Mouse (Mus musculus) MEL (cell line): Measurements from ENCODE around the gene BC037034. TPM values are rescaled to one million over a fixed set of nuclear protein-coding genes. Genes with fewer than 3 reads are reported as not detected.
"Not testable (repeated sequence)": the region's sequence is repeated elsewhere in the genome, so short reads cannot be mapped to it uniquely, and the experiment has no call there.

ENCODE experiments used
- DNase-seq: peaks from one replicate; pipeline ENCODE4 v3.0.0; 2011; ENCODE audit warnings: low read depth, low spot score
- H3K27ac ChIP-seq: 2 replicates; pipeline ENCODE4 v1.5.1; 2012; ENCODE audit warnings: low read depth, mild to moderate bottlenecking, control low read depth, low read length, moderate library complexity; ENCODE audit not compliant: control insufficient read depth
- H3K27me3 ChIP-seq, 2 experiments: fragments of 150-350 bp in 1 of 2; sonication (generic) in 1 of 2; 2 replicates each; pipeline ENCODE4 v1.6.1; 2012; ENCODE audit warnings: low read length in 2 of 2, mild to moderate bottlenecking in 2 of 2, improper control_type of control experiment in 1 of 2, moderate library complexity in 1 of 2; ENCODE audit not compliant: insufficient read depth in 2 of 2, control insufficient read depth in 1 of 2
- H3K36me3 ChIP-seq, 2 experiments: 2 replicates each; pipeline ENCODE4 v1.6.1; 2012 to 2014; ENCODE audit warnings: low read length in 2 of 2, improper control_type of control experiment in 1 of 2, inconsistent platforms in 1 of 2, mild to moderate bottlenecking in 1 of 2; ENCODE audit not compliant: insufficient read depth in 2 of 2, control insufficient read depth in 1 of 2
- H3K4me1 ChIP-seq, 2 experiments: fragments of 150-350 bp in 1 of 2; sonication (generic) in 1 of 2; 2 replicates each; pipeline ENCODE4 v1.6.1; 2012; ENCODE audit warnings: low read length in 2 of 2, improper control_type of control experiment in 1 of 2, mild to moderate bottlenecking in 1 of 2; ENCODE audit not compliant: insufficient read depth in 2 of 2, control insufficient read depth in 1 of 2
- H3K4me3 ChIP-seq, 2 experiments: fragments of 150-350 bp in 1 of 2; sonication (generic) in 1 of 2; 2 replicates each; pipeline ENCODE4 v1.5.1; 2012; ENCODE audit warnings: low read depth in 2 of 2, low read length in 2 of 2, mild to moderate bottlenecking in 2 of 2, moderate library complexity in 2 of 2, control low read depth in 1 of 2, improper control_type of control experiment in 1 of 2; ENCODE audit not compliant: control insufficient read depth in 1 of 2, insufficient read depth in 1 of 2
- H3K79me2 ChIP-seq: 2 replicates; pipeline ENCODE4 v1.6.1; 2012; ENCODE audit warnings: mild to moderate bottlenecking, low read length, moderate library complexity; ENCODE audit not compliant: control insufficient read depth, poor library complexity, insufficient read depth
- H3K9ac ChIP-seq: 2 replicates; pipeline ENCODE4 v1.6.1; 2012; ENCODE audit warnings: low read depth, mild to moderate bottlenecking, control low read depth, low read length, moderate library complexity; ENCODE audit not compliant: control insufficient read depth, poor library complexity, severe bottlenecking
- H3K9me3 ChIP-seq: fragments of 150-350 bp; sonication (generic); replicated peaks from 2 replicates; pipeline ENCODE4 v1.6.1; 2012; ENCODE audit warnings: mild to moderate bottlenecking, low read length, improper control_type of control experiment, moderate library complexity; ENCODE audit not compliant: insufficient read depth
- CHD2 ChIP-seq: IDR thresholded peaks from 2 replicates; pipeline ENCODE4 v1.6.1; 2011; ENCODE audit warnings: low read length, improper control_type of control experiment
- ELF1 ChIP-seq: IDR thresholded peaks from 2 replicates; pipeline ENCODE4 v1.6.1; 2014; ENCODE audit warnings: low read depth, mild to moderate bottlenecking, inconsistent platforms, low read length, improper control_type of control experiment, moderate library complexity
- MAFK ChIP-seq: IDR thresholded peaks from 2 replicates; pipeline ENCODE4 v1.6.1; 2011; ENCODE audit warnings: low read depth, mild to moderate bottlenecking, low read length, improper control_type of control experiment, borderline replicate concordance
- MAX ChIP-seq: IDR thresholded peaks from 2 replicates; pipeline ENCODE4 v1.6.1; 2011; ENCODE audit warnings: low read length, improper control_type of control experiment
- MAZ ChIP-seq: IDR thresholded peaks from 2 replicates; pipeline ENCODE4 v1.6.1; 2012; ENCODE audit warnings: low read depth, mild to moderate bottlenecking, inconsistent platforms, low read length, improper control_type of control experiment
- MXI1 ChIP-seq: IDR thresholded peaks from 2 replicates; pipeline ENCODE4 v1.6.1; 2011; ENCODE audit warnings: mild to moderate bottlenecking, low read depth, low read length, improper control_type of control experiment
- NELFE ChIP-seq: IDR thresholded peaks from 2 replicates; pipeline ENCODE4 v1.6.1; 2011; ENCODE audit warnings: low read depth, low read length, improper control_type of control experiment
- TAL1 ChIP-seq: IDR thresholded peaks from 2 replicates; pipeline ENCODE4 v1.6.1; 2012; ENCODE audit warnings: mild to moderate bottlenecking, inconsistent platforms, low read length, moderate library complexity, mixed read lengths
- ZC3H11A ChIP-seq: IDR thresholded peaks from 2 replicates; pipeline ENCODE4 v1.6.1; 2012; ENCODE audit warnings: low read depth, mild to moderate bottlenecking, inconsistent platforms, low read length, improper control_type of control experiment
- polyA plus RNA-seq, 2 experiments: library from polyadenylated mRNA; stranded (reverse) in 1 of 2; unstranded in 1 of 2; fragments of >175 nt in 1 of 2; fragments of >200 nt in 1 of 2; gene quantifications; 2 replicates each; pipeline versions ENCODE4 v1.2.1 to v1.2.4; 2012; ENCODE audit warnings: low replicate concordance in 2 of 2, low read depth in 1 of 2; ENCODE audit not compliant: insufficient read length in 2 of 2, insufficient read depth in 1 of 2, missing spikeins in 1 of 2
- total RNA-seq: library from RNA; depleted of rRNA; stranded (reverse); fragments of 300-350 nt; gene quantifications from 2 replicates; pipeline ENCODE4 v1.2.3, GENCODE M21; 2012; rRNA removed

Gene BC037034
- total and polyA plus RNA-seq, 3 experiments: 35.6 to 59.1 TPM; not detected in 1

GRCm38 (mm10) chr5:138222111-138222510, 41.7 kb downstream of the BC037034 start (continued):
- TF ChIP-seq TAL1: no peak
- TF ChIP-seq MAFK: no peak
- no peak for TF ChIP-seq CHD2
- TF ChIP-seq NELFE: no peak; the same call in 1 of the 2 replicates

- peaks cover 0 to 2% of the 10 kb centered on the region in 2 experiments; a peak in 1 of 4 replicates for H3K4me1 ChIP-seq
- peaks cover 2% of the 10 kb centered on the region in 2 experiments; a peak in 1 of 4 replicates for H3K27me3 ChIP-seq
- TF ChIP-seq ZC3H11A (no peak), MXI1 (no peak), ELF1 (no peak), MAX (no peak), MAZ (no peak)
- H3K9ac ChIP-seq: no peak overlapping the region
- H3K36me3 ChIP-seq: peaks cover 0 to 2% of the 10 kb centered on the region in 2 experiments; a peak in 1 of 4 replicates
- H3K27ac ChIP-seq: no peak overlapping the region
- no peak overlapping the region for H3K4me3 ChIP-seq
- no peak for DNase-seq
- no peaks in the 10 kb centered on the region for H3K9me3 ChIP-seq
- no peaks in the 10 kb centered on the region for H3K79me2 ChIP-seq
Measured at GRCm38 (mm10) chr5:138219864-138220263, 44.0 kb downstream of the BC037034 start.

GRCm38 (mm10) chr5:138216632-138217031, 47.2 kb downstream of the BC037034 start:
- H3K9me3 ChIP-seq, H3K36me3 ChIP-seq, H3K4me1 ChIP-seq, H3K9ac ChIP-seq, H3K79me2 ChIP-seq, H3K4me3 ChIP-seq, H3K27ac ChIP-seq, H3K27me3 ChIP-seq, DNase-seq: not testable (repeated sequence)

Other genes with a start within 250 kb of the BC037034 start
- gene Smok3a, start 242.8 kb downstream of the BC037034 start, total RNA-seq: not detected in 2 replicates
- gene Smok3a, start 242.8 kb downstream of the BC037034 start, polyA plus RNA-seq: not detected
- not detected in 2 replicates for gene Smok3b, start 242.6 kb downstream of the BC037034 start, total RNA-seq
- not detected for gene Smok3b, start 242.6 kb downstream of the BC037034 start, polyA plus RNA-seq
- not detected in 2 replicates for gene Smok3c, start 210.8 kb downstream of the BC037034 start, total RNA-seq
- not detected for gene Smok3c, start 210.8 kb downstream of the BC037034 start, polyA plus RNA-seq
- gene Zkscan1, start 178.9 kb downstream of the BC037034 start, total RNA-seq: 11.5 and 13.4 TPM in 2 replicates
- 10 to 100 TPM; 10.6 to 51.7 TPM for gene Zkscan1, start 178.9 kb downstream of the BC037034 start, polyA plus RNA-seq
- 7.6 and 9.0 TPM in 2 replicates for gene Zscan21, start 147.1 kb downstream of the BC037034 start, total RNA-seq
- gene Zscan21, start 147.1 kb downstream of the BC037034 start, polyA plus RNA-seq: 10 to 100 TPM in 1 of 2 experiments, not detected in 1; 10.5 TPM
- gene Zfp113, start 108.3 kb downstream of the BC037034 start, total RNA-seq: 5.4 and 6.9 TPM in 2 replicates
- 1 to 10 TPM in 1 of 2 experiments, not detected in 1; 6.8 TPM for gene Zfp113, start 108.3 kb downstream of the BC037034 start, polyA plus RNA-seq
- gene Cops6, start 103.0 kb downstream of the BC037034 start, total RNA-seq: 52.6 and 63.7 TPM in 2 replicates
- 100 to 1,000 TPM in 1 of 2 experiments, not detected in 1; 152 TPM for gene Cops6, start 103.0 kb downstream of the BC037034 start, polyA plus RNA-seq
- 19.1 and 22.2 TPM in 2 replicates for gene Ap4m1, start 92.0 kb downstream of the BC037034 start, total RNA-seq
- gene Ap4m1, start 92.0 kb downstream of the BC037034 start, polyA plus RNA-seq: 10 to 100 TPM in 1 of 2 experiments, not detected in 1; 38.5 TPM
- gene Mcm7, start 91.6 kb downstream of the BC037034 start, total RNA-seq: 202 TPM in 2 replicates
- 100 to 1,000 TPM; 255 to 565 TPM for gene Mcm7, start 91.6 kb downstream of the BC037034 start, polyA plus RNA-seq
- 52.6 and 59.6 TPM in 2 replicates for gene Taf6, start 76.6 kb downstream of the BC037034 start, total RNA-seq
- 10 to 100 TPM in 1 of 2 experiments, not detected in 1; 94.7 TPM for gene Taf6, start 76.6 kb downstream of the BC037034 start, polyA plus RNA-seq
- gene Cnpy4, start 76.5 kb downstream of the BC037034 start, total RNA-seq: 7.8 TPM in 2 replicates
- gene Cnpy4, start 76.5 kb downstream of the BC037034 start, polyA plus RNA-seq: 10 to 100 TPM in 1 of 2 experiments, not detected in 1; 12.1 TPM
- gene Mblac1, start 69.7 kb downstream of the BC037034 start, total RNA-seq: 5.0 and 5.2 TPM in 2 replicates
- 1 to 10 TPM in 1 of 2 experiments, not detected in 1; 5.7 TPM for gene Mblac1, start 69.7 kb downstream of the BC037034 start, polyA plus RNA-seq
- gene Nxpe5, start 38.1 kb downstream of the BC037034 start, total RNA-seq: not detected in 2 replicates
- not detected for gene Nxpe5, start 38.1 kb downstream of the BC037034 start, polyA plus RNA-seq
- 45.7 and 51.5 TPM in 2 replicates for gene Lamtor4, start 8.6 kb downstream of the BC037034 start, total RNA-seq
- 10 to 100 TPM in 1 of 2 experiments, not detected in 1; 59.0 TPM for gene Lamtor4, start 8.6 kb downstream of the BC037034 start, polyA plus RNA-seq
- gene Gal3st4, start 8.8 kb upstream of the BC037034 start, total RNA-seq: 0.15 and 0.16 TPM in 2 replicates
- under 1 TPM in 1 of 2 experiments, not detected in 1; 0.17 TPM for gene Gal3st4, start 8.8 kb upstream of the BC037034 start, polyA plus RNA-seq
- gene Gm43720, start 15.9 kb upstream of the BC037034 start, total RNA-seq: not detected in 2 replicates
- not detected for gene Gm43720, start 15.9 kb upstream of the BC037034 start, polyA plus RNA-seq
- 0.04 TPM in 1 of 2 replicates, not detected in the other for gene Gpc2, start 16.0 kb upstream of the BC037034 start, total RNA-seq
- gene Gpc2, start 16.0 kb upstream of the BC037034 start, polyA plus RNA-seq: not detected
- not detected in 2 replicates for gene Stag3, start 16.2 kb upstream of the BC037034 start, total RNA-seq
- under 1 TPM in 1 of 2 experiments, not detected in 1; 0.07 TPM for gene Stag3, start 16.2 kb upstream of the BC037034 start, polyA plus RNA-seq
- gene Pvrig, start 77.9 kb upstream of the BC037034 start, total RNA-seq: not detected in 2 replicates
- gene Pvrig, start 77.9 kb upstream of the BC037034 start, polyA plus RNA-seq: not detected
- 5.5 and 6.7 TPM in 2 replicates for gene Zfp157, start 177.4 kb upstream of the BC037034 start, total RNA-seq
- 1 to 10 TPM in 1 of 2 experiments, not detected in 1; 3.8 TPM for gene Zfp157, start 177.4 kb upstream of the BC037034 start, polyA plus RNA-seq